In genomic region chr6:106441246-106441645, GRCm38 (mm10) we compare ENCODE assay signal across 22 mouse cellular contexts.
"Had no signal": no experiment of that assay in that cellular context is flagged by ENCODE, and none has a peak within 500 bp of the region (broad histone marks: within the 10 kb centered on the region; RNA-seq: fewer than 3 reads in every experiment).

No protein-coding gene starts in this region.

- H3K4me2 ChIP-seq: limb, embryonic 13.5 days; liver, embryonic 12.5 days; liver, embryonic 15.5 days; lung, embryonic 15.5 days; midbrain, embryonic 11.5 days; neural tube, embryonic 12.5 days; stomach, embryonic 15.5 days had no signal

- H3K9me3 ChIP-seq: limb, embryonic 10.5 days; limb, embryonic 13.5 days; liver, embryonic 12.5 days; liver, embryonic 15.5 days; lung, embryonic 15.5 days; neural tube, embryonic 12.5 days; stomach, embryonic 15.5 days had no signal

- H3K4me1 ChIP-seq: limb, embryonic 13.5 days; liver, embryonic 12.5 days; liver, embryonic 15.5 days; lung, embryonic 15.5 days; neural tube, embryonic 12.5 days; stomach, embryonic 15.5 days had no signal

- H3K4me3 ChIP-seq: layer of hippocampus, adult 2 months; limb, embryonic 10.5 days; limb, embryonic 13.5 days; liver, embryonic 12.5 days; liver, embryonic 15.5 days; lung, embryonic 15.5 days; neural tube, embryonic 12.5 days; stomach, embryonic 15.5 days had no signal

- H3K9ac ChIP-seq: limb, embryonic 13.5 days; liver, embryonic 12.5 days; liver, embryonic 15.5 days; lung, embryonic 15.5 days; neural tube, embryonic 12.5 days; stomach, embryonic 15.5 days had no signal

- H3K27me3 ChIP-seq: limb, embryonic 13.5 days; liver, embryonic 12.5 days; liver, embryonic 15.5 days; lung, embryonic 15.5 days; neural tube, embryonic 12.5 days; stomach, embryonic 15.5 days had no signal

- ATAC-seq: liver, embryonic 12.5 days had no signal

- DNase-seq: kidney, adult 9 months; kidney, postnatal 25 days; layer of hippocampus, adult 9-11 months; liver; lung, adult 18-20 months; lung, postnatal 10 days; lung, postnatal 36 days; midbrain, embryonic 14.5 days; retina, postnatal 1 day; right cerebral cortex, postnatal 25 days; spleen, adult 18-20 months; thymus, postnatal 36 days had no signal

- H3K27ac ChIP-seq: kidney, postnatal 0 days; layer of hippocampus, adult 2 months; limb, embryonic 10.5 days; limb, embryonic 13.5 days; liver, embryonic 12.5 days; liver, embryonic 15.5 days; lung, embryonic 15.5 days; neural tube, embryonic 12.5 days; stomach, embryonic 15.5 days had no signal

- H3K36me3 ChIP-seq: limb, embryonic 10.5 days; limb, embryonic 13.5 days; liver, embryonic 12.5 days; liver, embryonic 15.5 days; lung, embryonic 15.5 days; neural tube, embryonic 12.5 days; stomach, embryonic 15.5 days had no signal
